Mouse (Mus musculus) heart, adult 2 months (tissue): ENCODE measurements around the gene Adat2.

Experiments
- CTCF ChIP-seq: fragments of 200-600 bp; IDR thresholded peaks from 2 replicates; pipeline ENCODE4 v1.8.1; 2022; ENCODE audit warnings: antibody characterized with exemption, mild to moderate bottlenecking, moderate library complexity
- EP300 ChIP-seq: fragments of 200-500 bp; IDR thresholded peaks from 2 replicates; pipeline ENCODE4 v1.6.1; 2011; ENCODE audit warnings: low read depth, low read length, control low read depth; ENCODE audit not compliant: insufficient read depth
- POLR2A ChIP-seq: fragments of 200-500 bp; IDR thresholded peaks from 2 replicates; pipeline ENCODE4 v1.6.1; 2011; ENCODE audit warnings: mild to moderate bottlenecking, low read depth, low read length, control low read depth; ENCODE audit not compliant: insufficient read depth

- TF ChIP-seq POLR2A, result no peak
- TF ChIP-seq CTCF, result no peak
- TF ChIP-seq EP300, result no peak
Measured at GRCm38 (mm10) chr10:13596073-13596472, 43.4 kb downstream of the Adat2 start.
